Mouse (Mus musculus): Measurements from ENCODE around the gene Kif9. TPM values are rescaled to one million over a fixed set of nuclear protein-coding genes. Genes with fewer than 3 reads are reported as not detected.

Gene Kif9
- polyA plus RNA-seq, 1 experiment from 2014 or later = 1.4 TPM

DNA sequence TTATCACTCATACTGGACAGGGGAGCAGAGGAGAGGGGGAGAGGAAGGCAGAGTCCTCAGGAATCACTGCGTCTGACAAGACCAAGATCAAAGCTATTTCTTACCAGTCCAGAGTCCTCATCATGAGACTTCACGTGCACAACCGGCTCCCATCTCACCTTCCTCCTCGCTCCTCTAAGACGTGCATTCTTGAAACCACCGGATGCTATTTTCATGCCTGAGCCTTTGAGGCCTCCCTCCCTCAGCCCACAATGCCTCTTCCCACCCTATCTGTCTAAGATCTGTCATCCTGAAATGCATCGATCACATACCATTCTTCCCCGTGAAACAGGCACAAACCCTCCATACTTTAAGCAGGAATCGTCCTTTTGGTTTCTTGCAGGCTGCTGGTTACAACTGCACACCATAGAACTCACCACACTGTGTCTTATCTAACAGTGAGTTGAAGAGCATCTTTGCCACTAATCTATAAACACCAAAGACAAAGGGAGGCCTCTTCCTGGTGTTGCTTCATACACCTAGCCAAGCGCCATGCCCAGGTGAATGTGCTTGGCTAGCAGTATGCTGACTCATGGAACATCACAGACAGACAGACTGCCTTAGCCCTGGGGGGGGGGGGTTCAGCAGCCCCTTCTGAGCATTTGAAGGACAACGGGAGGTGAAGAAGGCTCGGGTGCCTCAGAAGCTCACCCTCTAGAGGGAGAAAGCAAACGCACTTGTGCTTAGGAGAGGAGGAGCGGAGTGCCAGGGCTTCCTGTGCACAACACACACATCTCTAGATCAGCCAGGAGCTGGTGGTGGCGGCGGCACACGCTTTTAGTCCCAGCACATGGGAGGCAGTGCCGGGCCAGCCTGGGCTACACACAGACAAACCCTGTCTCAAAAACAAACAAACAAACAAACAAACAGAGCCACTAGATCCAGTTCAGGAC, 15.6 kb upstream of the Kif9 start:
- WGBS = 90% methylated on average over 18 of the region's 18 CpGs
- Histone ChIP-seq H3K27ac (replicated peaks) (no peak overlapping the region), H3K4me3 (no peak overlapping the region), H3K9me3 (no peaks in the 10 kb centered on the region), H3K36me3 (no peaks in the 10 kb centered on the region), H3K4me2 (replicated peaks) (no peak overlapping the region), H3K27me3 (no peaks in the 10 kb centered on the region), H3K4me1 (no peaks in the 10 kb centered on the region), H3K9ac (replicated peaks) (no peak overlapping the region)
- no peak for ATAC-seq (ENCODE audit: low FRiP score, low read depth)

- Histone ChIP-seq H3K4me1 (no peaks in the 10 kb centered on the region), H3K27ac (replicated peaks) (no peak overlapping the region), H3K9ac (replicated peaks) (no peak overlapping the region), H3K9me3 (no peaks in the 10 kb centered on the region), H3K36me3 (no peaks in the 10 kb centered on the region), H3K27me3 (no peaks in the 10 kb centered on the region), H3K4me3 (no peak overlapping the region), H3K4me2 (replicated peaks) (no peak overlapping the region)
- ATAC-seq (ENCODE audit: low FRiP score, low read depth) = no peak
- WGBS = 80% methylated on average over 7 of the region's 7 CpGs
Observed at GRCm38 (mm10) chr9:110462321-110462720, 14.4 kb upstream of the Kif9 start.

- H3K4me2 ChIP-seq (replicated peaks) = no peak overlapping the region
- 92% methylated on average over 6 of the region's 6 CpGs for WGBS
- no peak overlapping the region for H3K4me3 ChIP-seq
- no peak for ATAC-seq (ENCODE audit: low FRiP score, low read depth)
- H3K9ac ChIP-seq (replicated peaks) = no peak overlapping the region
- H3K9me3 ChIP-seq = no peaks in the 10 kb centered on the region
- no peaks in the 10 kb centered on the region for H3K36me3 ChIP-seq
- no peaks in the 10 kb centered on the region for H3K27me3 ChIP-seq
- no peaks in the 10 kb centered on the region; the same call in 1 of the 2 replicates for H3K4me1 ChIP-seq
- H3K27ac ChIP-seq (replicated peaks) = no peak overlapping the region
Observed at GRCm38 (mm10) chr9:110463983-110464591, 12.7 kb upstream of the Kif9 start.

GRCm38 (mm10) chr9:110465336-110465735, 11.4 kb upstream of the Kif9 start:
- Histone ChIP-seq H3K4me3 (no peak overlapping the region), H3K9me3 (no peaks in the 10 kb centered on the region), H3K27ac (replicated peaks) (no peak overlapping the region), H3K27me3 (no peaks in the 10 kb centered on the region), H3K4me2 (replicated peaks) (no peak overlapping the region), H3K4me1 (no peaks in the 10 kb centered on the region; the same call in 1 of the 2 replicates), H3K9ac (replicated peaks) (no peak overlapping the region), H3K36me3 (no peaks in the 10 kb centered on the region)
- WGBS = 95% methylated on average over 6 of the region's 6 CpGs
- no peak for ATAC-seq (ENCODE audit: low FRiP score, low read depth)

GRCm38 (mm10) chr9:110466179-110466578, 10.6 kb upstream of the Kif9 start:
- H3K36me3 ChIP-seq = no peaks in the 10 kb centered on the region
- no peaks in the 10 kb centered on the region for H3K27me3 ChIP-seq
- no peaks in the 10 kb centered on the region; the same call in 1 of the 2 replicates for H3K4me1 ChIP-seq
- no peak overlapping the region for H3K27ac ChIP-seq (replicated peaks)
- no peak for ATAC-seq (ENCODE audit: low FRiP score, low read depth)
- H3K9ac ChIP-seq (replicated peaks) = no peak overlapping the region
- 90% methylated on average over 3 of the region's 3 CpGs for WGBS
- H3K4me3 ChIP-seq = no peak overlapping the region
- no peaks in the 10 kb centered on the region for H3K9me3 ChIP-seq
- H3K4me2 ChIP-seq (replicated peaks) = no peak overlapping the region

DNA sequence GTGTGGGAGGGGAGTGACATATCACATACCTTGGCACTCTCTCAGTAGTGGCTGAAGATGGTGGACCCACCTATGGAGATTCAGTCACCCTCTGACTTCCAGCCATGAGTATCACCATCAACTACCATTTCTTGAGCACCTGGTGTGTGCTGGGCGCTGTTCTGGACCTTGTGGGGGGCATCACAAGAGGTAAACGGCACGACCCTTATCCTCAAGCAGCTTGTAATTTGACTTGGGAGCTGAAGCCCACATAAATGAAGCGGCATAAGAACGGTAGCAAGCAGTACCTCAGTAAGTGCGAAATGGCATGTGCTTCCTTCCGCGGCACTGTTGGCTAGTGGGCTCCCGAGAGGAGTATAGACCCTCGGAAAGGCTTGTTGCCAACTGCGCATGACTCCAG, 1.2 kb downstream of the Kif9 start:
- no peak overlapping the region for H3K4me3 ChIP-seq
- WGBS = 54% methylated on average over 11 of the region's 11 CpGs
- no peaks in the 10 kb centered on the region for H3K36me3 ChIP-seq
- peaks cover 17% of the 10 kb centered on the region for H3K27me3 ChIP-seq
- no peaks in the 10 kb centered on the region for H3K9me3 ChIP-seq
- ATAC-seq (ENCODE audit: low FRiP score, low read depth) = no peak
- no peak overlapping the region for H3K27ac ChIP-seq (replicated peaks)
- H3K9ac ChIP-seq (replicated peaks) = no peak overlapping the region
- H3K4me1 ChIP-seq = peaks cover 12% of the 10 kb centered on the region
- H3K4me2 ChIP-seq (replicated peaks) = 0 out of 2 replicates have a peak overlapping the region, but pooled peaks have one; percentile 81

- Histone ChIP-seq H3K36me3 (no peaks in the 10 kb centered on the region), H3K27me3 (peaks cover 17% of the 10 kb centered on the region), H3K4me3 (no peak overlapping the region), H3K9me3 (no peaks in the 10 kb centered on the region), H3K27ac (replicated peaks) (no peak overlapping the region), H3K4me1 (peaks cover 12% of the 10 kb centered on the region), H3K9ac (replicated peaks) (no peak overlapping the region), H3K4me2 (replicated peaks) (no peak overlapping the region)
- no peak for ATAC-seq (ENCODE audit: low FRiP score, low read depth)
- 78% methylated on average over 4 of the region's 4 CpGs for WGBS
Observed at GRCm38 (mm10) chr9:110478639-110479038, 1.9 kb downstream of the Kif9 start.

GRCm38 (mm10) chr9:110488841-110489240, 12.1 kb downstream of the Kif9 start:
- WGBS = 20% methylated on average over 4 of the region's 4 CpGs
- no peaks in the 10 kb centered on the region for H3K4me1 ChIP-seq
- H3K27ac ChIP-seq (replicated peaks) = no peak overlapping the region
- no peak overlapping the region for H3K9ac ChIP-seq (replicated peaks)
- H3K4me3 ChIP-seq = no peak overlapping the region
- H3K36me3 ChIP-seq = no peaks in the 10 kb centered on the region
- H3K9me3 ChIP-seq = peaks cover 9% of the 10 kb centered on the region
- H3K27me3 ChIP-seq = no peaks in the 10 kb centered on the region
- H3K4me2 ChIP-seq (replicated peaks) = no peak overlapping the region
- ATAC-seq (ENCODE audit: low FRiP score, low read depth) = no peak

GRCm38 (mm10) chr9:110490913-110491312, 14.2 kb downstream of the Kif9 start:
- ATAC-seq (ENCODE audit: low FRiP score, low read depth) = no peak
- WGBS = 59% methylated on average over 5 of the region's 5 CpGs
- no peak overlapping the region for H3K9ac ChIP-seq (replicated peaks)

DNA sequence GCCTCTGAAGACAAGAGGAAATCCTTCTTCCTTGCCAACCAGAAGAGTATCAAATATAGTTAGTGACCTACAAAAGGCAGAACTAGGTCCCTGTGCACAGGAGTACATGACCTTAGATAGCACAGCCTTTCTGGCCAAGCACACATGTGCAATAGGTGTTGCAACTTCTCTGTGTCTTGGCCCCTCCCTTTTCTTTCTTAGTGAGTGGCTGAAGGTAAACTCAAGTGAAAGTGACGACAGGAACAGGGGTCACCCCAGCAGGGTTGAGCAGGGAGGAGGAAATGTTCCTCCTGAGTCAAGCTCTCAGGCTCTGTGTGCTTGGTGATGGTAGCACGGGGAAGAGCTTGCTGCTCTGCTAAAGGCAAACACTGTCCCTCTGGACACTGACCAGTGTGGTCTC, 49.0 kb downstream of the Kif9 start:
- no peaks in the 10 kb centered on the region for H3K36me3 ChIP-seq
- H3K4me1 ChIP-seq = no peaks in the 10 kb centered on the region
- no peak overlapping the region for H3K4me3 ChIP-seq
- H3K27ac ChIP-seq (replicated peaks) = no peak overlapping the region
- H3K9ac ChIP-seq (replicated peaks) = no peak overlapping the region
- no peak overlapping the region for H3K4me2 ChIP-seq (replicated peaks)
- H3K9me3 ChIP-seq = no peaks in the 10 kb centered on the region
- 54% methylated on average over 2 of the region's 2 CpGs for WGBS
- H3K27me3 ChIP-seq = no peaks in the 10 kb centered on the region
- no peak for ATAC-seq (ENCODE audit: low FRiP score, low read depth)

More at GRCm38 (mm10) chr9:110490913-110491312, 14.2 kb downstream of the Kif9 start:
- Histone ChIP-seq H3K4me2 (replicated peaks) (no peak overlapping the region), H3K36me3 (no peaks in the 10 kb centered on the region), H3K27ac (replicated peaks) (no peak overlapping the region), H3K9me3 (peaks cover 9% of the 10 kb centered on the region), H3K27me3 (no peaks in the 10 kb centered on the region), H3K4me1 (no peaks in the 10 kb centered on the region), H3K4me3 (no peak overlapping the region)

- Histone ChIP-seq H3K4me2 (replicated peaks) (0 out of 2 replicates have a peak overlapping the region, but pooled peaks have one; percentile 3), H3K27me3 (no peaks in the 10 kb centered on the region), H3K27ac (replicated peaks) (no peak overlapping the region), H3K9ac (replicated peaks) (no peak overlapping the region), H3K9me3 (no peaks in the 10 kb centered on the region), H3K4me3 (no peak overlapping the region), H3K4me1 (peaks cover 7% of the 10 kb centered on the region), H3K36me3 (no peaks in the 10 kb centered on the region)
- ATAC-seq (ENCODE audit: low FRiP score, low read depth) = no peak
- 35% methylated on average over 9 of the region's 9 CpGs for WGBS
Observed at GRCm38 (mm10) chr9:110529002-110529737, 52.4 kb downstream of the Kif9 start.

- H3K27me3 ChIP-seq = no peaks in the 10 kb centered on the region
- no peak overlapping the region for H3K4me3 ChIP-seq
- no peaks in the 10 kb centered on the region for H3K36me3 ChIP-seq
- no peak overlapping the region for H3K9ac ChIP-seq (replicated peaks)
- WGBS = 66% methylated on average over 3 of the region's 3 CpGs
- H3K9me3 ChIP-seq = no peaks in the 10 kb centered on the region
- H3K27ac ChIP-seq (replicated peaks) = no peak overlapping the region
- H3K4me2 ChIP-seq (replicated peaks) = no peak overlapping the region
- no peak for ATAC-seq (ENCODE audit: low FRiP score, low read depth)
- H3K4me1 ChIP-seq = peaks cover 21% of the 10 kb centered on the region
Observed at GRCm38 (mm10) chr9:110530650-110531049, 53.9 kb downstream of the Kif9 start.
